Mouse (Mus musculus) hindbrain, embryonic 11.5 days (tissue): Measurements from ENCODE around the gene Lrmp. TPM values are rescaled to one million over a fixed set of nuclear protein-coding genes. Genes with fewer than 3 reads are reported as not detected.

Source experiments
- ATAC-seq: fragments of 200-750 bp; cut with Nextera tagmentation; 2 replicates; pipeline ENCODE4 v1.8.0; 2017; ENCODE audit warnings: mild to moderate bottlenecking, moderate TSS enrichment, moderate library complexity; ENCODE audit not compliant: low FRiP score
- DNase-seq: peaks from one replicate; pipeline ENCODE4 v3.0.0-alpha.2; 2015; ENCODE audit warnings: low spot score
- H3K27ac ChIP-seq: fragments of 300-500 bp; sonication (generic); 2 replicates; pipeline ENCODE4 v1.5.1; 2014; ENCODE audit warnings: mild to moderate bottlenecking, low read depth, low read length
- H3K27me3 ChIP-seq: fragments of 300-500 bp; sonication (generic); 2 replicates; pipeline ENCODE4 v1.6.1; 2014; ENCODE audit warnings: mild to moderate bottlenecking, low read length, moderate library complexity, mixed read lengths; ENCODE audit not compliant: control insufficient read depth, insufficient read depth
- H3K36me3 ChIP-seq: fragments of 300-500 bp; sonication (generic); 2 replicates; pipeline ENCODE4 v1.6.1; 2014; ENCODE audit warnings: mild to moderate bottlenecking, low read length, moderate library complexity, mixed read lengths; ENCODE audit not compliant: control insufficient read depth, insufficient read depth
- H3K4me1 ChIP-seq: fragments of 300-500 bp; sonication (generic); replicated peaks from 2 replicates; pipeline ENCODE4 v1.6.1; 2014; ENCODE audit warnings: low read length, mixed read lengths; ENCODE audit not compliant: control insufficient read depth, insufficient read depth
- H3K4me2 ChIP-seq: fragments of 300-500 bp; sonication (generic); replicated peaks from 2 replicates; pipeline ENCODE4 v1.6.1; 2014; ENCODE audit warnings: mild to moderate bottlenecking, low read depth, low read length
- H3K4me3 ChIP-seq: fragments of 300-500 bp; sonication (generic); 2 replicates; pipeline ENCODE4 v1.5.1; 2014; ENCODE audit warnings: low read depth, low read length
- H3K9ac ChIP-seq: fragments of 300-500 bp; sonication (generic); 2 replicates; pipeline ENCODE4 v1.6.1; 2014; ENCODE audit warnings: low read depth, low read length
- H3K9me3 ChIP-seq: fragments of 300-500 bp; sonication (generic); 2 replicates; pipeline ENCODE4 v1.6.1; 2016; ENCODE audit warnings: low read length; ENCODE audit not compliant: control insufficient read depth
- WGBS: fragments of 180-500 bp; shearing (Covaris S2); extraction: QIAGEN DNeasy Blood & Tissue Kit; methylation state at CpG from one replicate; pipeline ENCODE4 v1.1.7; 2014; 5-methylcytosine and 5-hydroxymethylcytosine counted together
- polyA plus RNA-seq: library from polyadenylated mRNA; unstranded; fragments of >200 nt; fragmentation: Nextera tagmentation; extraction: Ambion mirVana; gene quantifications from 2 replicates; pipeline ENCODE4 v1.2.1, GENCODE M21; 2014

Lrmp gene
- polyA plus RNA-seq, 1 experiment from 2014 or later: 1.5 TPM

- ATAC-seq (peak; percentile 55), DNase-seq (peak; percentile 29)
- no peak overlapping the region for H3K9ac ChIP-seq
- H3K9me3 ChIP-seq: no peaks in the 10 kb centered on the region
- 8% methylated on average over 9 of the region's 9 CpGs for WGBS
- H3K27me3 ChIP-seq: no peaks in the 10 kb centered on the region
- no peaks in the 10 kb centered on the region for H3K4me1 ChIP-seq
- H3K4me2 ChIP-seq: peak overlapping the region; percentile 96; the same call in 1 of the 2 replicates
- H3K36me3 ChIP-seq: no peaks in the 10 kb centered on the region
- peak overlapping the region; percentile 69 for H3K4me3 ChIP-seq
- no peak overlapping the region for H3K27ac ChIP-seq
Measured at GRCm38 (mm10) chr6:145076286-145076685, 39.2 kb upstream of the Lrmp start.

GRCm38 (mm10) chr6:145079087-145079759, 36.2 kb upstream of the Lrmp start:
- no peak overlapping the region for H3K9ac ChIP-seq
- no peaks in the 10 kb centered on the region for H3K27me3 ChIP-seq
- WGBS: 71% methylated on average over 9 of the region's 9 CpGs
- H3K4me2 ChIP-seq: no peak overlapping the region
- H3K4me3 ChIP-seq: no peak overlapping the region
- DNase-seq: no peak
- no peaks in the 10 kb centered on the region for H3K4me1 ChIP-seq
- no peaks in the 10 kb centered on the region for H3K36me3 ChIP-seq
- H3K27ac ChIP-seq: no peak overlapping the region
- no peaks in the 10 kb centered on the region for H3K9me3 ChIP-seq
- no peak for ATAC-seq

- Histone ChIP-seq H3K4me2 (no peak overlapping the region), H3K27ac (no peak overlapping the region), H3K4me1 (no peaks in the 10 kb centered on the region), H3K36me3 (no peaks in the 10 kb centered on the region), H3K9ac (no peak overlapping the region), H3K4me3 (no peak overlapping the region), H3K27me3 (no peaks in the 10 kb centered on the region), H3K9me3 (no peaks in the 10 kb centered on the region)
- no peak for ATAC-seq
- DNase-seq: no peak
- WGBS: 72% methylated on average over 4 of the region's 4 CpGs
Measured at GRCm38 (mm10) chr6:145081721-145082120, 33.7 kb upstream of the Lrmp start.

- no peak overlapping the region for H3K4me2 ChIP-seq
- no peak overlapping the region for H3K9ac ChIP-seq
- H3K9me3 ChIP-seq: no peaks in the 10 kb centered on the region
- H3K36me3 ChIP-seq: no peaks in the 10 kb centered on the region
- no peak overlapping the region for H3K4me3 ChIP-seq
- WGBS: 89% methylated on average over 8 of the region's 8 CpGs
- DNase-seq (no peak), ATAC-seq (no peak)
- H3K27ac ChIP-seq: no peak overlapping the region
- no peaks in the 10 kb centered on the region for H3K4me1 ChIP-seq
- no peaks in the 10 kb centered on the region for H3K27me3 ChIP-seq
Measured at GRCm38 (mm10) chr6:145084343-145085117, 30.9 kb upstream of the Lrmp start.

- H3K4me1 ChIP-seq: no peaks in the 10 kb centered on the region
- H3K27me3 ChIP-seq: no peaks in the 10 kb centered on the region
- H3K4me2 ChIP-seq: no peak overlapping the region
- H3K9ac ChIP-seq: no peak overlapping the region
- DNase-seq (peak; percentile 39), ATAC-seq (no peak)
- H3K4me3 ChIP-seq: no peak overlapping the region
- H3K36me3 ChIP-seq: no peaks in the 10 kb centered on the region
- 50% methylated on average over 4 of the region's 4 CpGs for WGBS
- H3K9me3 ChIP-seq: no peaks in the 10 kb centered on the region
- no peak overlapping the region for H3K27ac ChIP-seq
Measured at GRCm38 (mm10) chr6:145088451-145089113, 26.9 kb upstream of the Lrmp start.

GRCm38 (mm10) chr6:145089373-145089772, 26.1 kb upstream of the Lrmp start:
- Histone ChIP-seq H3K9me3 (no peaks in the 10 kb centered on the region), H3K4me2 (no peak overlapping the region), H3K9ac (no peak overlapping the region), H3K27ac (no peak overlapping the region), H3K4me3 (no peak overlapping the region), H3K36me3 (no peaks in the 10 kb centered on the region), H3K27me3 (no peaks in the 10 kb centered on the region), H3K4me1 (no peaks in the 10 kb centered on the region)
- ATAC-seq (no peak), DNase-seq (no peak)
- WGBS: 80% methylated on average over 4 of the region's 4 CpGs

GRCm38 (mm10) chr6:145090201-145090863, 25.1 kb upstream of the Lrmp start:
- H3K9ac ChIP-seq: no peak overlapping the region
- no peaks in the 10 kb centered on the region for H3K36me3 ChIP-seq
- H3K27me3 ChIP-seq: no peaks in the 10 kb centered on the region
- no peak for DNase-seq
- no peak overlapping the region for H3K4me2 ChIP-seq
- no peaks in the 10 kb centered on the region for H3K4me1 ChIP-seq
- no peaks in the 10 kb centered on the region for H3K9me3 ChIP-seq
- no peak overlapping the region for H3K27ac ChIP-seq
- ATAC-seq: no peak
- 80% methylated on average over 6 of the region's 6 CpGs for WGBS
- no peak overlapping the region for H3K4me3 ChIP-seq

- no peak overlapping the region for H3K4me3 ChIP-seq
- no peak overlapping the region for H3K27ac ChIP-seq
- ATAC-seq: no peak
- H3K4me2 ChIP-seq: no peak overlapping the region
- 70% methylated on average over 5 of the region's 5 CpGs for WGBS
- no peaks in the 10 kb centered on the region for H3K36me3 ChIP-seq
- no peaks in the 10 kb centered on the region for H3K9me3 ChIP-seq
- no peaks in the 10 kb centered on the region for H3K27me3 ChIP-seq
- H3K4me1 ChIP-seq: no peaks in the 10 kb centered on the region
- DNase-seq: no peak
- no peak overlapping the region for H3K9ac ChIP-seq
Measured at GRCm38 (mm10) chr6:145090928-145091327, 24.5 kb upstream of the Lrmp start.
